Mouse (Mus musculus) left cerebral cortex, adult 6 months (tissue): Measurements from ENCODE around the gene Kif7. TPM values are rescaled to one million over a fixed set of nuclear protein-coding genes. Genes with fewer than 3 reads are reported as not detected.

Experiments
- long read RNA-seq, 2 experiments: library from polyadenylated mRNA; unstranded; transcript quantifications; one replicate each; pipeline ENCODE4 v2.0.0; 2019 to 2020
- polyA plus RNA-seq: library from polyadenylated mRNA; unstranded; fragments of <200 nt; fragmentation: Nextera tagmentation; gene quantifications from 2 replicates; pipeline ENCODE4 v1.2.3, GENCODE M21; 2021

Gene Kif7
- 0.20 and 0.40 TPM in 2 replicates for polyA plus RNA-seq
- long read RNA-seq, experiment 1, partial matches to known transcripts, result 2 of 3 reads
- long read RNA-seq, experiment 1, other reads (novel, unspliced or antisense), result 1 of 3 reads
- long read RNA-seq, experiment 2, result 0 reads

GRCm38 (mm10) chr7:79715187-79715981 is at the start of gene Kif7:
Gene Kif7, minus strand, starts transcription at chr7:79715720.

GRCm38 (mm10) chr7:79742659-79743536 is 27.4 kb upstream of the Kif7 start, which contains the start of the genes Pex11a and Wdr93:
Gene Pex11a, minus strand, starts transcription at chr7:79743131.
Gene Wdr93, plus strand, starts transcription at chr7:79743163.

GRCm38 (mm10) chr7:79732622-79733021 is 17.1 kb upstream of the Kif7 start, which contains the start of gene Plin1:
Gene Plin1, minus strand, starts transcription at chr7:79732903.

GRCm38 (mm10) chr7:79659578-79660290 is 55.8 kb downstream of the Kif7 start, which contains the start of gene Ticrr:
Gene Ticrr, plus strand, starts transcription at chr7:79660196.

Other genes with a start within 250 kb of the Kif7 start
- gene Polg, start 249.4 kb downstream of the Kif7 start, polyA plus RNA-seq, result 12.4 and 15.9 TPM in 2 replicates
- 0.88 and 1.3 TPM in 2 replicates for gene Rhcg, start 98.1 kb downstream of the Kif7 start, polyA plus RNA-seq
- gene Ticrr, start 55.5 kb downstream of the Kif7 start, polyA plus RNA-seq, result 0.04 and 0.09 TPM in 2 replicates
- gene Plin1, start 17.2 kb upstream of the Kif7 start, polyA plus RNA-seq, result 0.13 TPM in 1 of 2 replicates, not detected in the other
- gene Pex11a, start 27.4 kb upstream of the Kif7 start, polyA plus RNA-seq, result 14.2 and 15.5 TPM in 2 replicates
- 0.25 and 0.33 TPM in 2 replicates for gene Wdr93, start 27.4 kb upstream of the Kif7 start, polyA plus RNA-seq
- 0.11 and 0.21 TPM in 2 replicates for gene Mesp1, start 78.1 kb upstream of the Kif7 start, polyA plus RNA-seq
- gene Mesp2, start 95.0 kb upstream of the Kif7 start, polyA plus RNA-seq, result 0.53 and 0.72 TPM in 2 replicates
- 0.34 and 0.44 TPM in 2 replicates for gene Anpep, start 145.3 kb upstream of the Kif7 start, polyA plus RNA-seq
- 20.3 and 20.9 TPM in 2 replicates for gene Ap3s2, start 204.9 kb upstream of the Kif7 start, polyA plus RNA-seq
- gene Arpin, start 219.6 kb upstream of the Kif7 start, polyA plus RNA-seq, result 14.8 and 19.8 TPM in 2 replicates